8 mouse cellular contexts compared by ENCODE assay signal in the genomic region with DNA sequence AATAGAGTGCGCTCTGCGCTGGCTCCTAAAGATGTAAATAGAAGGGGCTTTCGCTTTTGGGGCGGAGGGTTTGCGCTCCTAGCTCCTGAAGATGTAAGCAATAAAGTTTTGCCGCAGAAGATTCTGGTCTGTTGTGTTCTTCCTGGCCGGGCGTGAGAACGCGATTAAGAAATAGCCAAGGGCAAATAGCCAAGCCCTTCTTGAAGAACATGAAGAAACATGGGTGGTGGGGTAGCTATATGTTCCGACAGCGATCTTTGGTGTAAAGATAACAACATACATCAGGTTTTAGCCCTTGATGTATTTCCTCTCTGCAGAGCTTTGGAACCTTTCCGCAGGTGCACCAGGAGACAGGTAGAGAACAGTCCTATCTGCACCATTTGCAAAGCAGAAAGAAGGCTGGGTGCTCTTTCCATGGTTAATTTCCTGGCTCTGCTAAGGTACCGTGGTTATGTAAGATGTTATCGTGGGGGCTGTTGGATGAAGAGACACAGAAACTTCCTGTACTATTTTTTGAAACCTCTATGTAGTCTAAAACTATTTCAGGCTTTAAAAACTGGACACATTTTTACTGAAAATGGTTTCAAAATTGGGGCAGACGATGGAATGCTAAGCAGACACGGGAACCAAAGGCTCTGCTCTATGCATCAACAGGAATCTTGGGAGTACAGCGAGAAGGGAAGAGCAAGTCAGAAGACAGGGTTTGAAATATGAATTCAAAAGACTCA. TPM values are rescaled to one million over a fixed set of nuclear protein-coding genes. Genes with fewer than 3 reads are reported as not detected.
DNase-seq lines count a peak whose midpoint lies in the region; ATAC-seq lines count a peak whose summit lies in the region.

No protein-coding gene starts in this region.

- 33% methylated on average over 18 of the region's 18 CpGs for WGBS in heart, embryonic 12.5 days
- WGBS in hindbrain, embryonic 10.5 days, result 43% methylated on average over 18 of the region's 18 CpGs
- 36% methylated on average over 18 of the region's 18 CpGs for WGBS in midbrain, embryonic 11.5 days

- no peak overlapping the region; the same call in 1 of the 2 replicates for H3K27ac ChIP-seq in heart, embryonic 12.5 days (ENCODE audit: poor library complexity, severe bottlenecking)
- H3K27ac ChIP-seq in hindbrain, embryonic 10.5 days, result peak overlapping the region; percentile 83
- no peak overlapping the region for H3K27ac ChIP-seq in midbrain, embryonic 11.5 days (ENCODE audit: low read depth, low read length)

- H3K4me3 ChIP-seq in heart, embryonic 12.5 days, result peak overlapping the region; percentile 55
- peak overlapping the region; percentile 54 for H3K4me3 ChIP-seq in hindbrain, embryonic 10.5 days
- H3K4me3 ChIP-seq in midbrain, embryonic 11.5 days (ENCODE audit: low read depth, low read length), result peak overlapping the region; percentile 38

- H3K9ac ChIP-seq in heart, embryonic 12.5 days, result peak overlapping the region; percentile 65; the same call in 1 of the 2 replicates
- peak overlapping the region; percentile 47 for H3K9ac ChIP-seq in midbrain, embryonic 11.5 days (ENCODE audit: low read length)

- H3K4me1 ChIP-seq in heart, embryonic 12.5 days (replicated peaks), result peaks cover 26% of the 10 kb centered on the region
- H3K4me1 ChIP-seq in hindbrain, embryonic 10.5 days (replicated peaks), result peaks cover 46% of the 10 kb centered on the region
- peaks cover 21% of the 10 kb centered on the region for H3K4me1 ChIP-seq in midbrain, embryonic 11.5 days (ENCODE audit: control insufficient read depth, insufficient read depth, low read length)

- H3K9me3 ChIP-seq in heart, embryonic 12.5 days (replicated peaks), result no peaks in the 10 kb centered on the region
- no peaks in the 10 kb centered on the region for H3K9me3 ChIP-seq in hindbrain, embryonic 10.5 days
- no peaks in the 10 kb centered on the region for H3K9me3 ChIP-seq in midbrain, embryonic 11.5 days (ENCODE audit: control insufficient read depth, low read length)

- intact Hi-C loops in heart, postnatal 14 days (cut with DNase I), result no loop called here

- H3K4me2 ChIP-seq in heart, embryonic 12.5 days, result peak overlapping the region; percentile 70
- peak overlapping the region; percentile 64 for H3K4me2 ChIP-seq in midbrain, embryonic 11.5 days

- H3K27me3 ChIP-seq in heart, embryonic 12.5 days (replicated peaks), result peaks cover 43% of the 10 kb centered on the region
- peaks cover 45% of the 10 kb centered on the region for H3K27me3 ChIP-seq in hindbrain, embryonic 10.5 days (ENCODE audit: insufficient read depth, poor library complexity, severe bottlenecking)
- H3K27me3 ChIP-seq in midbrain, embryonic 11.5 days (ENCODE audit: control insufficient read depth, insufficient read depth, low read length), result peaks cover 4% of the 10 kb centered on the region; the same call in 1 of the 2 replicates

- DNase-seq in heart, postnatal 14 days, result no peak
- DNase-seq in Muller cell, postnatal 12 days (ENCODE audit: inconsistent ontology term), result peak; percentile 43
- DNase-seq in hindbrain, embryonic 10.5 days (ENCODE audit: low spot score), result no peak
- DNase-seq in midbrain, embryonic 11.5 days (ENCODE audit: low spot score, missing footprints), result no peak
- no peak for DNase-seq in adrenal gland, adult (ENCODE audit: inconsistent age in 2 of 2, low spot score in 1 of 2)
- no peak for DNase-seq in testis, postnatal 14 days (ENCODE audit: low spot score)

- ATAC-seq in heart, embryonic 12.5 days (ENCODE audit: insufficient number of reproducible peaks, low FRiP score), result no peak
- no peak for ATAC-seq in midbrain, embryonic 11.5 days (ENCODE audit: low FRiP score)
- ATAC-seq in granulocyte monocyte progenitor cell, adult 5-6 weeks (replicated peaks; ENCODE audit: poor library complexity, severe bottlenecking), result no peak

- no peaks in the 10 kb centered on the region for H3K36me3 ChIP-seq in heart, embryonic 12.5 days
- no peaks in the 10 kb centered on the region for H3K36me3 ChIP-seq in hindbrain, embryonic 10.5 days
- no peaks in the 10 kb centered on the region for H3K36me3 ChIP-seq in midbrain, embryonic 11.5 days (ENCODE audit: control insufficient read depth, insufficient read depth, low read length)

RNA-seq across cellular contexts. Expression of gene Rab6b, which starts 2.5 kb away (rescaled TPM):
- polyA plus RNA-seq in heart, embryonic 12.5 days (2016; fragmentation: Nextera tagmentation; extraction: Ambion mirVana), result 3.0 and 3.2 TPM in 2 replicates
- 1 to 10 TPM; 1.5 to 1.8 TPM for total RNA-seq in heart, postnatal 14 days (2021)
- polyA plus RNA-seq in hindbrain, embryonic 10.5 days (2016; fragmentation: Nextera tagmentation; extraction: Ambion mirVana), result 17.0 and 29.0 TPM in 2 replicates
- polyA plus RNA-seq in midbrain, embryonic 11.5 days (2014; fragmentation: Nextera tagmentation; extraction: Ambion mirVana), result 16.5 and 16.7 TPM in 2 replicates
- total RNA-seq in granulocyte monocyte progenitor cell, adult 5-6 weeks (2014; fragmentation: Nextera tagmentation), result 0.11 and 0.23 TPM in 2 replicates
- 0.15 and 0.17 TPM in 2 replicates for total RNA-seq in granulocyte monocyte progenitor cell, adult 5-6 weeks (2017)
